Comparison of ENCODE assay signal across 8 mouse cellular contexts in the genomic region with DNA sequence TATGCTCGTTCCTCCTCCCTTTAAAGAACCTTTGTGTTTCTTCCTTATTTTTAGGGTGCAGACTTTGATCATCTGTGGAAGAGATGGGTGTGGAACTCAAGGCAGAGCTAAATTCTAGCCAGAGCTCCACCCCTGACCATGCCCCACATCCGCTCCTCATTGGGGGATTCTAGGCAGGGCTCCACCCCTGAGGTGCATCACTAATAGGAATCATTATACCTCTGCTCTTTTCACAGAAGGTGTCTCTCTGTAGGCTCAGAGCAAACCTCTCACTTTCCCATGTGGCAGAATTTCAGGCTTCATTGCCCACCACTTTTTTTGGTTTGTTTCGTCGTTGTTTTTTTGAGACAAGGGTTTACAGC. TPM values are rescaled to one million over a fixed set of nuclear protein-coding genes. Genes with fewer than 3 reads are reported as not detected.
DNase-seq lines count a peak whose midpoint lies in the region; ATAC-seq and TF ChIP-seq lines count a peak whose summit lies in the region.

No protein-coding gene starts in this region.

- H3K9ac ChIP-seq in heart, embryonic 16.5 days (ENCODE audit: low read length): peak overlapping the region; percentile 44; the same call in 1 of the 2 replicates
- H3K9ac ChIP-seq in midbrain, postnatal 0 days (replicated peaks; ENCODE audit: low read length, poor library complexity, severe bottlenecking): no peak overlapping the region

- H3K4me2 ChIP-seq in heart, embryonic 16.5 days (ENCODE audit: low read depth, low read length): peak overlapping the region; percentile 58
- no peak overlapping the region for H3K4me2 ChIP-seq in midbrain, postnatal 0 days (ENCODE audit: low read depth, low read length, poor library complexity, severe bottlenecking)

- peak overlapping the region; percentile 71 for H3K27ac ChIP-seq in heart, embryonic 16.5 days (ENCODE audit: low read length)
- no peak overlapping the region for H3K27ac ChIP-seq in midbrain, postnatal 0 days (ENCODE audit: low read depth, low read length)

- no peak for ATAC-seq in heart, embryonic 16.5 days (replicated peaks; ENCODE audit: extremely low read depth, insufficient read depth, low FRiP score)
- peak; percentile 68 for ATAC-seq in CD4-positive, CD25-positive, alpha-beta regulatory T cell, adult 4 months
- ATAC-seq in megakaryocyte, adult 5-6 weeks (ENCODE audit: poor library complexity, severe bottlenecking): peak; percentile 50
- ATAC-seq in midbrain, postnatal 0 days (ENCODE audit: low FRiP score): no peak

- H3K4me3 ChIP-seq in heart, embryonic 16.5 days (ENCODE audit: low read length): peak overlapping the region; percentile 6; the same call in 1 of the 2 replicates
- H3K4me3 ChIP-seq in erythroblast, embryonic 14.5 days (replicated peaks): peak overlapping the region; percentile 43
- H3K4me3 ChIP-seq in midbrain, postnatal 0 days (ENCODE audit: low read depth, low read length): no peak overlapping the region

- peaks cover 37% of the 10 kb centered on the region for H3K4me1 ChIP-seq in heart, embryonic 16.5 days (ENCODE audit: control insufficient read depth, insufficient read depth, low read length)
- H3K4me1 ChIP-seq in erythroblast, embryonic 14.5 days (ENCODE audit: control insufficient read depth): peaks cover 78% of the 10 kb centered on the region
- peaks cover 14% of the 10 kb centered on the region for H3K4me1 ChIP-seq in midbrain, postnatal 0 days (ENCODE audit: insufficient read depth, low read length)

- TF ChIP-seq CTCF in midbrain, postnatal 0 days (IDR thresholded peaks at IDR 0.05): no peak

- 63% methylated on average over 4 of the region's 4 CpGs for WGBS in heart, embryonic 16.5 days
- WGBS in midbrain, postnatal 0 days: 60% methylated on average over 4 of the region's 4 CpGs

- no peaks in the 10 kb centered on the region for H3K27me3 ChIP-seq in heart, embryonic 16.5 days (ENCODE audit: control insufficient read depth, insufficient read depth, low read length)
- H3K27me3 ChIP-seq in erythroblast, embryonic 14.5 days (ENCODE audit: control insufficient read depth): no peaks in the 10 kb centered on the region
- no peaks in the 10 kb centered on the region for H3K27me3 ChIP-seq in midbrain, postnatal 0 days (ENCODE audit: insufficient read depth, low read length)

- no peak for DNase-seq in heart, postnatal 25 days (ENCODE audit: low spot score)
- DNase-seq in cerebellum, postnatal 36 days: no peak
- no peak for DNase-seq in midbrain, postnatal 0 days (ENCODE audit: low spot score)
- DNase-seq in adrenal gland, postnatal 10 days: no peak

- intact Hi-C loops in heart, postnatal 25 days (cut with DNase I): loop anchor here (1.0 kb wide), 1 partner anchor 25 kb away; no protein-coding TSS in a partner anchor

- no peaks in the 10 kb centered on the region for H3K9me3 ChIP-seq in heart, embryonic 16.5 days (replicated peaks; ENCODE audit: control insufficient read depth, low read length)
- H3K9me3 ChIP-seq in erythroblast, embryonic 14.5 days (ENCODE audit: control insufficient read depth, low read length): no peaks in the 10 kb centered on the region
- H3K9me3 ChIP-seq in midbrain, postnatal 0 days (ENCODE audit: low read length): no peaks in the 10 kb centered on the region

- H3K36me3 ChIP-seq in heart, embryonic 16.5 days (ENCODE audit: control insufficient read depth, insufficient read depth): no peaks in the 10 kb centered on the region
- no peaks in the 10 kb centered on the region; the same call in 1 of the 2 replicates for H3K36me3 ChIP-seq in erythroblast, embryonic 14.5 days (ENCODE audit: control insufficient read depth)
- no peaks in the 10 kb centered on the region for H3K36me3 ChIP-seq in midbrain, postnatal 0 days (ENCODE audit: insufficient read depth, low read length)

RNA-seq across cellular contexts. Expression of gene Btbd2, which starts 2.0 kb away (rescaled TPM):
- polyA plus RNA-seq in heart, embryonic 16.5 days (2015; fragmentation: Nextera tagmentation; extraction: Ambion mirVana): 41.7 and 58.2 TPM in 2 replicates
- 10 to 100 TPM; 41.5 to 45.8 TPM for total RNA-seq in heart, postnatal 25 days (2021)
- 1 to 10 TPM; 7.2 to 7.3 TPM for polyA plus RNA-seq in CD4-positive, CD25-positive, alpha-beta regulatory T cell, adult 4 months (2017; shearing (Covaris generic))
- 2.6 and 3.2 TPM in 2 replicates for polyA plus RNA-seq in erythroblast, embryonic 14.5 days (2012)
- 8.4 and 10.3 TPM in 2 replicates for total RNA-seq in megakaryocyte, adult 5-6 weeks (2015)
- 16.5 and 30.1 TPM in 2 replicates for total RNA-seq in megakaryocyte, adult 5-6 weeks (2017)
- 168 and 215 TPM in 2 replicates for total RNA-seq in midbrain, postnatal 0 days (2014; rRNA removed)
- polyA plus RNA-seq in midbrain, postnatal 0 days (2015; fragmentation: Nextera tagmentation; extraction: Ambion mirVana): 71.6 and 80.4 TPM in 2 replicates
- total RNA-seq in adrenal gland, postnatal 10 days (2021): 10 to 100 TPM; 50.4 to 65.3 TPM

RNA-seq across cellular contexts. Expression of gene Mknk2, which starts 19.1 kb away (rescaled TPM):
- 82.1 and 92.8 TPM in 2 replicates for polyA plus RNA-seq in heart, embryonic 16.5 days (2015; fragmentation: Nextera tagmentation; extraction: Ambion mirVana)
- total RNA-seq in heart, postnatal 25 days (2021): 100 to 1,000 TPM; 158 to 181 TPM
- polyA plus RNA-seq in CD4-positive, CD25-positive, alpha-beta regulatory T cell, adult 4 months (2017; shearing (Covaris generic)): 10 to 100 TPM; 37.3 to 51.7 TPM
- 49.1 and 53.2 TPM in 2 replicates for polyA plus RNA-seq in erythroblast, embryonic 14.5 days (2012)
- 53.5 and 61.1 TPM in 2 replicates for total RNA-seq in megakaryocyte, adult 5-6 weeks (2015)
- 63.3 and 74.8 TPM in 2 replicates for total RNA-seq in megakaryocyte, adult 5-6 weeks (2017)
- total RNA-seq in midbrain, postnatal 0 days (2014; rRNA removed): 74.6 and 74.7 TPM in 2 replicates
- polyA plus RNA-seq in midbrain, postnatal 0 days (2015; fragmentation: Nextera tagmentation; extraction: Ambion mirVana): 35.3 and 36.0 TPM in 2 replicates
- 100 to 1,000 TPM; 249 to 298 TPM for total RNA-seq in adrenal gland, postnatal 10 days (2021)

RNA-seq across cellular contexts. Expression of gene Csnk1g2, which starts 36.2 kb away (rescaled TPM):
- 50.7 and 103 TPM in 2 replicates for polyA plus RNA-seq in heart, embryonic 16.5 days (2015; fragmentation: Nextera tagmentation; extraction: Ambion mirVana)
- total RNA-seq in heart, postnatal 25 days (2021): 100 to 1,000 TPM; 116 TPM
- 10 to 100 TPM in 1 of 2 experiments, 1 to 10 TPM in 1; 6.9 to 12.8 TPM for polyA plus RNA-seq in CD4-positive, CD25-positive, alpha-beta regulatory T cell, adult 4 months (2017; shearing (Covaris generic))
- 33.9 and 36.6 TPM in 2 replicates for polyA plus RNA-seq in erythroblast, embryonic 14.5 days (2012)
- total RNA-seq in megakaryocyte, adult 5-6 weeks (2015): 34.5 and 46.0 TPM in 2 replicates
- 127 and 144 TPM in 2 replicates for total RNA-seq in megakaryocyte, adult 5-6 weeks (2017)
- total RNA-seq in midbrain, postnatal 0 days (2014; rRNA removed): 124 and 146 TPM in 2 replicates
- polyA plus RNA-seq in midbrain, postnatal 0 days (2015; fragmentation: Nextera tagmentation; extraction: Ambion mirVana): 90.5 and 93.3 TPM in 2 replicates
- total RNA-seq in adrenal gland, postnatal 10 days (2021): 100 to 1,000 TPM; 121 to 131 TPM

RNA-seq across cellular contexts. Expression of gene Mob3a, which starts 43.0 kb away (rescaled TPM):
- 29.0 and 33.4 TPM in 2 replicates for polyA plus RNA-seq in heart, embryonic 16.5 days (2015; fragmentation: Nextera tagmentation; extraction: Ambion mirVana)
- 1 to 10 TPM; 8.2 to 8.9 TPM for total RNA-seq in heart, postnatal 25 days (2021)
- polyA plus RNA-seq in CD4-positive, CD25-positive, alpha-beta regulatory T cell, adult 4 months (2017; shearing (Covaris generic)): 100 to 1,000 TPM; 265 to 359 TPM
- polyA plus RNA-seq in erythroblast, embryonic 14.5 days (2012): 1.8 and 2.1 TPM in 2 replicates
- 61.8 and 72.0 TPM in 2 replicates for total RNA-seq in megakaryocyte, adult 5-6 weeks (2015)
- total RNA-seq in megakaryocyte, adult 5-6 weeks (2017): 65.0 and 77.3 TPM in 2 replicates
- total RNA-seq in midbrain, postnatal 0 days (2014; rRNA removed): 66.6 and 75.1 TPM in 2 replicates
- 44.9 and 48.5 TPM in 2 replicates for polyA plus RNA-seq in midbrain, postnatal 0 days (2015; fragmentation: Nextera tagmentation; extraction: Ambion mirVana)
- total RNA-seq in adrenal gland, postnatal 10 days (2021): 10 to 100 TPM; 17.7 to 20.1 TPM

RNA-seq across cellular contexts. Expression of gene Izumo4, which starts 43.2 kb away (rescaled TPM):
- 11.2 and 13.2 TPM in 2 replicates for polyA plus RNA-seq in heart, embryonic 16.5 days (2015; fragmentation: Nextera tagmentation; extraction: Ambion mirVana)
- total RNA-seq in heart, postnatal 25 days (2021): 1 to 10 TPM; 2.6 to 3.4 TPM
- polyA plus RNA-seq in CD4-positive, CD25-positive, alpha-beta regulatory T cell, adult 4 months (2017; shearing (Covaris generic)): 100 to 1,000 TPM in 1 of 2 experiments, 10 to 100 TPM in 1; 89.2 to 116 TPM
- 1.2 and 3.9 TPM in 2 replicates for polyA plus RNA-seq in erythroblast, embryonic 14.5 days (2012)
- total RNA-seq in megakaryocyte, adult 5-6 weeks (2015): 11.3 and 14.2 TPM in 2 replicates
- 4.4 and 6.6 TPM in 2 replicates for total RNA-seq in megakaryocyte, adult 5-6 weeks (2017)
- 26.3 and 48.0 TPM in 2 replicates for total RNA-seq in midbrain, postnatal 0 days (2014; rRNA removed)
- 44.0 and 47.4 TPM in 2 replicates for polyA plus RNA-seq in midbrain, postnatal 0 days (2015; fragmentation: Nextera tagmentation; extraction: Ambion mirVana)
- 10 to 100 TPM in 1 of 2 experiments, 1 to 10 TPM in 1; 6.9 to 13.1 TPM for total RNA-seq in adrenal gland, postnatal 10 days (2021)

Comparison
In these comparisons a context has a peak if more than half of its experiments do, and no peak if none do; other contexts are left out.
1. ATAC-seq: peak in CD4-positive, CD25-positive, alpha-beta regulatory T cell, adult 4 months (single experiment) and megakaryocyte, adult 5-6 weeks (single experiment); none in heart, embryonic 16.5 days (single experiment) and midbrain, postnatal 0 days (single experiment).